Mouse (Mus musculus) liver, postnatal 0 days (tissue): ENCODE measurements around the gene Lrrc8a.

Experiments used
- CTCF ChIP-seq: sonication (generic); IDR thresholded peaks from 2 replicates; pipeline ENCODE4 v1.5.1; 2016; ENCODE audit warnings: antibody characterized with exemption, low read depth
- EP300 ChIP-seq: IDR thresholded peaks from 2 replicates; pipeline ENCODE4 v1.6.1; 2016; ENCODE audit warnings: antibody characterized with exemption, low read depth, mild to moderate bottlenecking

GRCm38 (mm10) chr2:30259131-30260064 is 21.9 kb downstream of the Lrrc8a start:
- no peak for TF ChIP-seq CTCF
- TF ChIP-seq EP300: no peak
